Mouse (Mus musculus) urinary bladder, adult 2 months (tissue): ENCODE results near the gene Ccdc153. TPM values are rescaled to one million over a fixed set of nuclear protein-coding genes. Genes with fewer than 3 reads are reported as not detected.

Experiments
- DNase-seq: peaks from one replicate; pipeline ENCODE4 v3.0.0; 2022; ENCODE audit warnings: low spot score
- polyA plus RNA-seq: library from polyadenylated mRNA; depleted of rRNA; stranded (reverse); fragments of >200 nt; gene quantifications from 2 replicates; pipeline ENCODE4 v1.2.3, GENCODE M21; 2012

The Ccdc153 gene
- polyA plus RNA-seq, 1 experiment, result not detected

- no peak for DNase-seq
Measured at GRCm38 (mm10) chr9:44239447-44239846, 1.0 kb upstream of the Ccdc153 start.

- DNase-seq, result no peak
Measured at GRCm38 (mm10) chr9:44240911-44241310, 435 bp downstream of the Ccdc153 start.

GRCm38 (mm10) chr9:44241418-44241817, 942 bp downstream of the Ccdc153 start:
- DNase-seq, result no peak

GRCm38 (mm10) chr9:44243621-44244020, 3.1 kb downstream of the Ccdc153 start:
- no peak for DNase-seq

- DNase-seq, result no peak
Measured at GRCm38 (mm10) chr9:44247907-44248306, 7.4 kb downstream of the Ccdc153 start.

GRCm38 (mm10) chr9:44249181-44250146, 9.0 kb downstream of the Ccdc153 start:
- no peak for DNase-seq

- DNase-seq, result no peak
Measured at GRCm38 (mm10) chr9:44250445-44250844, 10.0 kb downstream of the Ccdc153 start.

GRCm38 (mm10) chr9:44251314-44251713, 10.8 kb downstream of the Ccdc153 start, which contains the start of gene Pdzd3:
Gene Pdzd3, minus strand, starts transcription at chr9:44251471.
- DNase-seq, result no peak

- no peak for DNase-seq
Measured at GRCm38 (mm10) chr9:44253441-44253840, 13.0 kb downstream of the Ccdc153 start.

GRCm38 (mm10) chr9:44254508-44255135, 14.1 kb downstream of the Ccdc153 start:
- DNase-seq, result no peak

- DNase-seq, result no peak
Measured at GRCm38 (mm10) chr9:44255136-44255521, 14.7 kb downstream of the Ccdc153 start.

- no peak for DNase-seq
Measured at GRCm38 (mm10) chr9:44256213-44256612, 15.7 kb downstream of the Ccdc153 start.

GRCm38 (mm10) chr9:44259014-44259413, 18.5 kb downstream of the Ccdc153 start:
- no peak for DNase-seq

GRCm38 (mm10) chr9:44261388-44261787, 20.9 kb downstream of the Ccdc153 start:
- DNase-seq, result no peak

GRCm38 (mm10) chr9:44266478-44267226, 26.2 kb downstream of the Ccdc153 start:
- DNase-seq, result no peak

GRCm38 (mm10) chr9:44267319-44268026, 27.0 kb downstream of the Ccdc153 start:
- DNase-seq, result no peak

- DNase-seq, result peak; percentile 88
Measured at GRCm38 (mm10) chr9:44268027-44268360, 27.5 kb downstream of the Ccdc153 start.

GRCm38 (mm10) chr9:44268432-44268831, 28.0 kb downstream of the Ccdc153 start, which contains the start of gene Nlrx1:
Gene Nlrx1, minus strand, starts transcription at chr9:44268599.
- no peak for DNase-seq

- no peak for DNase-seq
Measured at GRCm38 (mm10) chr9:44269077-44269476, 28.6 kb downstream of the Ccdc153 start.

- DNase-seq, result no peak
Measured at GRCm38 (mm10) chr9:44269973-44270372, 29.5 kb downstream of the Ccdc153 start.

- DNase-seq, result no peak
Measured at GRCm38 (mm10) chr9:44283183-44283582, 42.7 kb downstream of the Ccdc153 start.
